ENCODE assay signal across 8 mouse cellular contexts in genomic region chr2:28465836-28466518, GRCm38 (mm10). TPM values are rescaled to one million over a fixed set of nuclear protein-coding genes. Genes with fewer than 3 reads are reported as not detected.
DNase-seq lines count a peak whose midpoint lies in the region; ATAC-seq lines count a peak whose summit lies in the region.

Gene 1700007K13Rik, minus strand, starts transcription at chr2:28466332.

- H3K4me2 ChIP-seq in intestine, embryonic 15.5 days (replicated peaks): peak within 1 kb of the TSS; percentile 70

- DNase-seq in adrenal gland, adult (ENCODE audit: inconsistent age in 2 of 2, low spot score in 1 of 2): peak; percentile 77 to 90
- peak; percentile 81 to 86 for DNase-seq in cerebellum, postnatal 25 days
- DNase-seq in gastrocnemius, postnatal 25 days: peak; percentile 38
- peak; percentile 71 to 88 for DNase-seq in left cerebral cortex, postnatal 25 days (ENCODE audit: low spot score in 2 of 2)
- DNase-seq in mesoderm, embryonic 11.5 days (ENCODE audit: low read depth, low spot score): peak; percentile 75
- DNase-seq in right cerebral cortex, postnatal 25 days: peak; percentile 76

- intact Hi-C loops in left cerebral cortex, postnatal 25 days (cut with DNase I): no loop called here

- H3K36me3 ChIP-seq in intestine, embryonic 15.5 days: peaks cover 20% of the 10 kb centered on the region

- WGBS in intestine, embryonic 15.5 days: 5% methylated on average over 25 of the region's 25 CpGs

- peak within 1 kb of the TSS; percentile 20 for H3K4me3 ChIP-seq in intestine, embryonic 15.5 days (replicated peaks)

- no peak within 1 kb of the TSS for H3K27ac ChIP-seq in intestine, embryonic 15.5 days

- H3K9ac ChIP-seq in intestine, embryonic 15.5 days: peak within 1 kb of the TSS; percentile 26; the same call in 1 of the 2 replicates

- no peaks in the 10 kb centered on the region for H3K9me3 ChIP-seq in intestine, embryonic 15.5 days

- no peaks in the 10 kb centered on the region for H3K27me3 ChIP-seq in intestine, embryonic 15.5 days (replicated peaks)

- H3K4me1 ChIP-seq in intestine, embryonic 15.5 days (replicated peaks): peaks cover 18% of the 10 kb centered on the region

- peak; percentile 70 for ATAC-seq in intestine, embryonic 15.5 days
- ATAC-seq in erythroid progenitor cell, adult 5-6 weeks (replicated peaks; ENCODE audit: low FRiP score, poor library complexity, severe bottlenecking): no peak

RNA-seq across cellular contexts. Expression of gene 1700007K13Rik, which starts in this region (rescaled TPM):
- total RNA-seq in gastrocnemius, postnatal 25 days (2021): not detected
- not detected in 2 replicates for polyA plus RNA-seq in intestine, embryonic 15.5 days (2015; fragmentation: Nextera tagmentation; extraction: Ambion mirVana)
- total RNA-seq in left cerebral cortex, postnatal 25 days (2021): 1 to 10 TPM; 3.2 to 5.4 TPM
- total RNA-seq in erythroid progenitor cell, adult 5-6 weeks (2015; ENCODE audit: low replicate concordance): not detected in 2 replicates
- total RNA-seq in erythroid progenitor cell, adult 5-6 weeks (2017; ENCODE audit: low replicate concordance): not detected in 2 replicates

Comparison
In these comparisons a context has a peak if more than half of its experiments do, and no peak if none do; other contexts are left out.
1. RNA of gene 1700007K13Rik (total RNA-seq): 3.2 to 5.4 TPM in left cerebral cortex, postnatal 25 days; not detected in gastrocnemius, postnatal 25 days and not detected in erythroid progenitor cell, adult 5-6 weeks; every median in the first group is over 4 times any median in the second.
2. Peak in DNase-seq in gastrocnemius, postnatal 25 days; RNA of the gene not detected or under 1 TPM.
3. Peak in ATAC-seq, H3K4me3 ChIP-seq, H3K9ac ChIP-seq and H3K4me2 ChIP-seq in intestine, embryonic 15.5 days; RNA of the gene not detected or under 1 TPM.
4. Peak in every context shown above with its lines, with median percentiles within 50 percentile points of each other: DNase-seq.